In genomic region chr14:88469956-88470355, GRCm38 (mm10) we compare ENCODE assay signal across 10 mouse cellular contexts. TPM values are rescaled to one million over a fixed set of nuclear protein-coding genes. Genes with fewer than 3 reads are reported as not detected.
DNase-seq lines count a peak whose midpoint lies in the region; ATAC-seq lines count a peak whose summit lies in the region.
"Had no signal": no experiment of that assay in that cellular context is flagged by ENCODE, and none has a peak within 500 bp of the region (broad histone marks: within the 10 kb centered on the region; RNA-seq: fewer than 3 reads in every experiment).

No protein-coding gene starts in this region.

- H3K9ac ChIP-seq in limb, embryonic 12.5 days (replicated peaks): peak overlapping the region; percentile 50; the same call in 1 of the 2 replicates

- H3K27ac ChIP-seq in forebrain, embryonic 10.5 days: no peak overlapping the region
- H3K27ac ChIP-seq in limb, embryonic 12.5 days: no peak overlapping the region

- peak overlapping the region; percentile 60 for H3K4me3 ChIP-seq in forebrain, embryonic 10.5 days
- H3K4me3 ChIP-seq in limb, embryonic 12.5 days (replicated peaks): peak overlapping the region; percentile 44

- H3K36me3 ChIP-seq in forebrain, embryonic 10.5 days (replicated peaks): no peaks in the 10 kb centered on the region
- no peaks in the 10 kb centered on the region for H3K36me3 ChIP-seq in limb, embryonic 12.5 days

- peaks cover 22% of the 10 kb centered on the region for H3K4me1 ChIP-seq in forebrain, embryonic 10.5 days
- H3K4me1 ChIP-seq in limb, embryonic 12.5 days (replicated peaks): peaks cover 14% of the 10 kb centered on the region

- H3K4me2 ChIP-seq in limb, embryonic 12.5 days: peak overlapping the region; percentile 78

- peak; percentile 10 to 23 for DNase-seq in layer of hippocampus, postnatal 10 days (ENCODE audit: low spot score in 2 of 2)
- DNase-seq in layer of hippocampus, adult 11-12 months (ENCODE audit: low spot score): no peak
- DNase-seq in forebrain, embryonic 10.5 days (ENCODE audit: extremely low spot score, low spot score): no peak
- DNase-seq in retina, postnatal 1 day: peak; percentile 20
- DNase-seq in left cerebral cortex, postnatal 10 days (ENCODE audit: extremely low spot score in 1 of 2, low spot score in 2 of 2): no peak
- no peak for DNase-seq in testis, postnatal 10 days (ENCODE audit: low spot score)
- DNase-seq in left cerebral cortex, adult 9 months (ENCODE audit: low spot score in 2 of 2): no peak
- DNase-seq: kidney, adult 11 months had no signal

- no peaks in the 10 kb centered on the region for H3K9me3 ChIP-seq in forebrain, embryonic 10.5 days
- no peaks in the 10 kb centered on the region for H3K9me3 ChIP-seq in limb, embryonic 12.5 days

- 2% methylated on average over 9 of the region's 9 CpGs for WGBS in forebrain, embryonic 10.5 days
- under 1% methylated on average over 9 of the region's 9 CpGs for WGBS in limb, embryonic 12.5 days

- intact Hi-C loops in left cerebral cortex, postnatal 10 days (cut with DNase I): loop anchor here (5.0 to 10.0 kb wide), 3 partner anchors 195 to 1003 kb away; no protein-coding TSS in a partner anchor

- ATAC-seq in limb, embryonic 12.5 days (ENCODE audit: insufficient number of reproducible peaks, insufficient read depth, low FRiP score, low TSS enrichment, low read depth): no peak

- H3K27me3 ChIP-seq in forebrain, embryonic 10.5 days (ENCODE audit: poor library complexity, severe bottlenecking): peaks cover 45% of the 10 kb centered on the region
- peaks cover 35% of the 10 kb centered on the region for H3K27me3 ChIP-seq in limb, embryonic 12.5 days

RNA-seq across cellular contexts. Expression of gene Pcdh20, which starts 1.2 kb away (rescaled TPM):
- 10 to 100 TPM; 68.5 to 83.0 TPM for total RNA-seq in layer of hippocampus, postnatal 10 days (2021)
- polyA plus RNA-seq in forebrain, embryonic 10.5 days (2016; fragmentation: Nextera tagmentation; extraction: Ambion mirVana): 0.90 and 1.3 TPM in 2 replicates
- 0.81 and 0.92 TPM in 2 replicates for polyA plus RNA-seq in limb, embryonic 12.5 days (2016; fragmentation: Nextera tagmentation; extraction: Ambion mirVana)
- total RNA-seq in left cerebral cortex, postnatal 10 days (2021): 10 to 100 TPM; 15.2 to 15.5 TPM
- total RNA-seq: MEL had no signal

Comparison
In these comparisons a context has a peak if more than half of its experiments do, and no peak if none do; other contexts are left out.
1. DNase-seq: peak in layer of hippocampus, postnatal 10 days (2 of 2) and retina, postnatal 1 day (single experiment); none in layer of hippocampus, adult 11-12 months (single experiment), forebrain, embryonic 10.5 days (single experiment), left cerebral cortex, postnatal 10 days (0 of 2), testis, postnatal 10 days (single experiment) and left cerebral cortex, adult 9 months (0 of 2).
2. RNA of gene Pcdh20, which starts 1.2 kb away (total RNA-seq): 68.5 to 83.0 TPM in layer of hippocampus, postnatal 10 days; 15.2 to 15.5 TPM in left cerebral cortex, postnatal 10 days; every median in the first group is over 4 times any median in the second.